Mouse (Mus musculus): ENCODE data around the gene Ip6k3. TPM values are rescaled to one million over a fixed set of nuclear protein-coding genes. Genes with fewer than 3 reads are reported as not detected.

The Ip6k3 gene
- total RNA-seq, 1 experiment: 0.27 TPM

DNA sequence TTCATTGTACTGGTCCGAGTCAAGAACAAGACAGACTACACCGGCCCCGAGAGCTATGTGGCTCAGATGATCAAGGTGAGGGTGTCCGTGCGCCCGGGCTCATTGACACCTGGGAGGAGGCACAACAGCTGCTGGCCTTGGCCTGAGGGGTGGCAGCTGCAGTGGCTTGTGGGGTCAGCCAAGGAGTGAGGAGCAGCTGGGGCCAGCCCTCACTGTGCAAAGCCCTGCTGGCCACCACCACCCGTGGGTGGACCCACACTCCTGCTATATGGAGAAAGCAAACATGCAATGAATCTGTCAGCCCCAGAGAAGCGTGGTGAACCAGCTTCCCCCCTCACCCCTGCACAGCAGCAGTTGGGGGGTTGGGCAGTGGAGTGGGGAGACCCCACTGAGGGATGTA lies 47.6 kb downstream of the Ip6k3 start:
- Histone ChIP-seq H3K9ac (ENCODE audit: insufficient read depth, low read depth, low read length, poor library complexity, severe bottlenecking) (no peak overlapping the region), H3K4me1 (ENCODE audit: control insufficient read depth in 2 of 2, insufficient read depth in 2 of 2, low read length in 2 of 2, poor library complexity in 1 of 2) (peaks cover 0 to 15% of the 10 kb centered on the region in 2 experiments; a peak in 2 of 4 replicates), H3K36me3 (ENCODE audit: control insufficient read depth, insufficient read depth, low read length, poor library complexity, severe bottlenecking) (peaks cover 73% of the 10 kb centered on the region), H3K9me3 (ENCODE audit: control insufficient read depth, insufficient read depth, low read depth, low read length) (no peaks in the 10 kb centered on the region), H3K4me3 (ENCODE audit: insufficient read depth in 1 of 2, low read depth in 1 of 2, low read length in 2 of 2, poor library complexity in 1 of 2, severe bottlenecking in 1 of 2) (no peak overlapping the region), H3K27ac (ENCODE audit: insufficient read depth, low read depth, low read length, poor library complexity, severe bottlenecking) (no peak overlapping the region)
- DNase-seq (ENCODE audit: low read depth, low spot score): no peak
- no peak for TF ChIP-seq ZC3H11A (IDR thresholded peaks at IDR 0.05; ENCODE audit: borderline replicate concordance, low read depth, low read length)
- TF ChIP-seq CHD2 (IDR thresholded peaks at IDR 0.05; ENCODE audit: low read depth, low read length): no peak
- no peak for TF ChIP-seq ZNF384 (IDR thresholded peaks at IDR 0.05; ENCODE audit: low read depth, low read length)
- no peak for TF ChIP-seq HCFC1 (IDR thresholded peaks at IDR 0.05; ENCODE audit: borderline replicate concordance, insufficient read depth, low read length)
- TF ChIP-seq MAFK (IDR thresholded peaks at IDR 0.05; ENCODE audit: insufficient read depth, low read depth, low read length): no peak
- in situ Hi-C loops (cut with MboI; ENCODE audit: low sequenced_read_pairs in 2 of 2, unreplicated experiment in 2 of 2): no loop called here

- Histone ChIP-seq H3K4me3 (ENCODE audit: insufficient read depth in 1 of 2, low read depth in 1 of 2, low read length in 2 of 2, poor library complexity in 1 of 2, severe bottlenecking in 1 of 2) (no peak overlapping the region), H3K9ac (ENCODE audit: insufficient read depth, low read depth, low read length, poor library complexity, severe bottlenecking) (no peak overlapping the region), H3K36me3 (ENCODE audit: control insufficient read depth, insufficient read depth, low read length, poor library complexity, severe bottlenecking) (peaks cover 74% of the 10 kb centered on the region), H3K27ac (ENCODE audit: insufficient read depth, low read depth, low read length, poor library complexity, severe bottlenecking) (no peak overlapping the region), H3K9me3 (ENCODE audit: control insufficient read depth, insufficient read depth, low read depth, low read length) (no peaks in the 10 kb centered on the region), H3K4me1 (ENCODE audit: control insufficient read depth in 2 of 2, insufficient read depth in 2 of 2, low read length in 2 of 2, poor library complexity in 1 of 2) (peaks cover 0 to 17% of the 10 kb centered on the region in 2 experiments; a peak in 2 of 4 replicates)
- TF ChIP-seq MAFK (IDR thresholded peaks at IDR 0.05; ENCODE audit: insufficient read depth, low read depth, low read length) (no peak), ZNF384 (IDR thresholded peaks at IDR 0.05; ENCODE audit: low read depth, low read length) (no peak), ZC3H11A (IDR thresholded peaks at IDR 0.05; ENCODE audit: borderline replicate concordance, low read depth, low read length) (no peak), CHD2 (IDR thresholded peaks at IDR 0.05; ENCODE audit: low read depth, low read length) (no peak), HCFC1 (IDR thresholded peaks at IDR 0.05; ENCODE audit: borderline replicate concordance, insufficient read depth, low read length) (no peak)
- DNase-seq (ENCODE audit: low read depth, low spot score): no peak
- in situ Hi-C loops (cut with MboI; ENCODE audit: low sequenced_read_pairs in 2 of 2, unreplicated experiment in 2 of 2): no loop called here
These were observed 48.1 kb downstream of the Ip6k3 start for GRCm38 (mm10) chr17:27119540-27119895.

DNA sequence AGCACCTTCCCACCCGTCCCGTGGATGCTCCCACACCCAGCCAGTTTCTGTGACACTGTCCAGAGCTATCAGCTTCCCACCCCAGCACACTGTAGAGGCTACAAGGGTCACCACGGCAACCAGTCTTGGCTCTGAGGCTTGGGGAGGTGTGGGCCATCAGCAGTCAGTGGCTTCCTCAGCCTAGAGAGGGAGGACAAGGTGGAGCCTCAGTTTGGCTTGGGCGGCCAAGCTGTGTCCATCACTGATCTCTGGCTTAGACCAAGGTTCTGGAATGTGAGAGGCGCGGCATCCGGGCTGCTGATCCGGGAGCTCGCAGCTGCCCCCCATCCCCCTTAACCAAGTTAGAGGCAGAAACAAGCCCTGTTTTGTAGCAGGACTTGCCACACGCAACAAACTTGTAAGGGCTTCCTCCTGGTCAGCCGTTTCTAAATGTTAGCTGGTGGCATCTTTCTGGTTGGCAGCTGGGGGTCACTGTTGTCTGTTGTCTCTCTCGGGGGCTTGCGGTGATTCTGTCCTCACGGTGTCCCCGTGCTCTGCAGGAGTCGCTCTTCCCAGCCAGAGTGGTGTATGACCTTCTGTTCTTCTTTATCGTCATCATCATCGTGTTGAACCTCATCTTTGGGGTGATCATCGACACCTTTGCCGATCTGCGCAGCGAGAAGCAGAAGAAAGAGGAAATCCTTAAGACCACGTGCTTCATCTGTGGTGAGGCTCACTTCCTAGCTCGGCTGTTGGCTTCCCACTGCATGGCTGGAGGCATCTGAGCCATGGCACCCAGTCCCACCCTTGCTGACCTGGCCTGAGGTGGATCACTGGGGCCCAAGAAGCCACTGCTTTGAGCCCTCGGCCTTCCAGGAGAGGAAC lies 48.7 kb downstream of the Ip6k3 start:
- no peak for DNase-seq (ENCODE audit: low read depth, low spot score)
- Histone ChIP-seq H3K36me3 (ENCODE audit: control insufficient read depth, insufficient read depth, low read length, poor library complexity, severe bottlenecking) (peaks cover 76% of the 10 kb centered on the region), H3K27ac (ENCODE audit: insufficient read depth, low read depth, low read length, poor library complexity, severe bottlenecking) (no peak overlapping the region), H3K4me1 (ENCODE audit: control insufficient read depth in 2 of 2, insufficient read depth in 2 of 2, low read length in 2 of 2, poor library complexity in 1 of 2) (peaks cover 0 to 22% of the 10 kb centered on the region in 2 experiments; a peak in 2 of 4 replicates), H3K9ac (ENCODE audit: insufficient read depth, low read depth, low read length, poor library complexity, severe bottlenecking) (no peak overlapping the region), H3K4me3 (ENCODE audit: insufficient read depth in 1 of 2, low read depth in 1 of 2, low read length in 2 of 2, poor library complexity in 1 of 2, severe bottlenecking in 1 of 2) (no peak overlapping the region), H3K9me3 (ENCODE audit: control insufficient read depth, insufficient read depth, low read depth, low read length) (no peaks in the 10 kb centered on the region)
- in situ Hi-C loops (cut with MboI; ENCODE audit: low sequenced_read_pairs in 2 of 2, unreplicated experiment in 2 of 2): no loop called here
- TF ChIP-seq ZNF384 (IDR thresholded peaks at IDR 0.05; ENCODE audit: low read depth, low read length) (no peak), MAFK (IDR thresholded peaks at IDR 0.05; ENCODE audit: insufficient read depth, low read depth, low read length) (no peak)

GRCm38 (mm10) chr17:27110072-27110471 lies 57.5 kb downstream of the Ip6k3 start:
- Histone ChIP-seq H3K4me3 (ENCODE audit: insufficient read depth in 1 of 2, low read depth in 1 of 2, low read length in 2 of 2, poor library complexity in 1 of 2, severe bottlenecking in 1 of 2) (no peak overlapping the region), H3K9ac (ENCODE audit: insufficient read depth, low read depth, low read length, poor library complexity, severe bottlenecking) (no peak overlapping the region), H3K4me1 (ENCODE audit: control insufficient read depth in 2 of 2, insufficient read depth in 2 of 2, low read length in 2 of 2, poor library complexity in 1 of 2) (peaks cover 2 to 18% of the 10 kb centered on the region in 2 experiments; a peak in 2 of 4 replicates), H3K36me3 (ENCODE audit: control insufficient read depth, insufficient read depth, low read length, poor library complexity, severe bottlenecking) (peaks cover 58% of the 10 kb centered on the region), H3K9me3 (ENCODE audit: control insufficient read depth, insufficient read depth, low read depth, low read length) (no peaks in the 10 kb centered on the region), H3K27ac (ENCODE audit: insufficient read depth, low read depth, low read length, poor library complexity, severe bottlenecking) (no peak overlapping the region)
- in situ Hi-C loops (cut with MboI; ENCODE audit: low sequenced_read_pairs in 2 of 2, unreplicated experiment in 2 of 2): no loop called here
- TF ChIP-seq CHD2 (IDR thresholded peaks at IDR 0.05; ENCODE audit: low read depth, low read length) (no peak), ZC3H11A (IDR thresholded peaks at IDR 0.05; ENCODE audit: borderline replicate concordance, low read depth, low read length) (no peak), MAFK (IDR thresholded peaks at IDR 0.05; ENCODE audit: insufficient read depth, low read depth, low read length) (no peak), HCFC1 (IDR thresholded peaks at IDR 0.05; ENCODE audit: borderline replicate concordance, insufficient read depth, low read length) (no peak), ZNF384 (IDR thresholded peaks at IDR 0.05; ENCODE audit: low read depth, low read length) (no peak)
- no peak for DNase-seq (ENCODE audit: low read depth, low spot score)

Data from ES-E14 (cell line).